Mouse (Mus musculus): ENCODE measurements around the gene Gm10273.

DNA sequence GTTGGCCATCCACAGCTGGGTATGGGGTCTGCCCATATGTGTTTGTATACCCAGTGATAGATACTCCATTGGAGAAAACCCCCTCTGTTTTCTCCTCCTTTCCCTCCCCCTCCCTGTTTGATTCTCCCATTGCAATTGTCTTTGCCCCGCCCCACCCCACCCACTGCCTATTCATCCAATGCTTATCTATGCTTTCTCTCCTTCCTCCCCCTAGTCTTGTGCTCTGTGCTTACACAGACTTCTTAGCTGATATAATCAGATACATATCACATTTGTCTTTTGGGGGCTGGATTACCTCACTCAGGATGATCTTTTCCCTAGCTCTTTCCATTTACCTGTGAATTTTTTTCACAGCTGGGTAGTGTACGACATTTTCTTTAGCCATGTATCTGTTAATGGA, 48.9 kb upstream of the Gm10273 start:
- no peak for TF ChIP-seq CTCF (IDR thresholded peaks at IDR 0.05; ENCODE audit: low read depth)
- peak; percentile 19; the same call in 1 of the 2 replicates for TF ChIP-seq EP300 (IDR thresholded peaks at IDR 0.05; ENCODE audit: low read depth)
